ENCODE assay signal across 13 mouse cellular contexts in genomic region chrX:142310431-142310830, GRCm38 (mm10). TPM values are rescaled to one million over a fixed set of nuclear protein-coding genes. Genes with fewer than 3 reads are reported as not detected.
DNase-seq lines count a peak whose midpoint lies in the region; ATAC-seq and TF ChIP-seq lines count a peak whose summit lies in the region.
"Had no signal": no experiment of that assay in that cellular context is flagged by ENCODE, and none has a peak within 500 bp of the region (broad histone marks: within the 10 kb centered on the region; RNA-seq: fewer than 3 reads in every experiment).

No protein-coding gene starts in this region.

- TF ChIP-seq CTCF in liver, adult 2 months (IDR thresholded peaks at IDR 0.05; ENCODE audit: low read depth, low read length), result no peak
- TF ChIP-seq CTCF in liver, postnatal 0 days (IDR thresholded peaks at IDR 0.05; ENCODE audit: low read depth), result no peak

- no peak overlapping the region for H3K27ac ChIP-seq in liver, adult 2 months (replicated peaks; ENCODE audit: insufficient read depth, low read depth, low read length)
- H3K27ac ChIP-seq in liver, postnatal 0 days (ENCODE audit: low read depth), result no peak overlapping the region
- H3K27ac ChIP-seq: gastrocnemius, adult 2 months; liver, embryonic 13.5 days had no signal

- no peak for TF ChIP-seq EP300 in liver, postnatal 0 days (IDR thresholded peaks at IDR 0.05; ENCODE audit: low read depth)

- H3K27me3 ChIP-seq in liver, adult 2 months (ENCODE audit: control insufficient read depth, insufficient read depth, low read length), result peaks cover 3% of the 10 kb centered on the region; the same call in 1 of the 2 replicates
- H3K27me3 ChIP-seq in liver, postnatal 0 days (ENCODE audit: insufficient read depth, low read length), result peaks cover 10% of the 10 kb centered on the region

- ATAC-seq in liver, postnatal 0 days, result no peak
- ATAC-seq: activated CD4-positive, CD25-positive, alpha-beta regulatory T cell, adult 4 months had no signal

- H3K79me2 ChIP-seq in liver, adult 2 months (ENCODE audit: control insufficient read depth, insufficient read depth, low read length), result no peaks in the 10 kb centered on the region

- TF ChIP-seq POLR2A in liver, adult 2 months (IDR thresholded peaks at IDR 0.05; ENCODE audit: extremely low read depth, insufficient read depth, low read length), result no peak

- H3K4me3 ChIP-seq in liver, adult 2 months (ENCODE audit: insufficient read depth, low read depth, low read length), result no peak overlapping the region
- H3K4me3 ChIP-seq in liver, postnatal 0 days (ENCODE audit: low read depth, low read length), result no peak overlapping the region
- H3K4me3 ChIP-seq: erythroblast, embryonic 14.5 days; gastrocnemius, adult 2 months; liver, embryonic 13.5 days had no signal

- no peaks in the 10 kb centered on the region for H3K36me3 ChIP-seq in liver, adult 2 months (ENCODE audit: control insufficient read depth, insufficient read depth, low read length)
- no peaks in the 10 kb centered on the region for H3K36me3 ChIP-seq in liver, postnatal 0 days (replicated peaks; ENCODE audit: insufficient read depth, low read length)
- H3K36me3 ChIP-seq: liver, embryonic 13.5 days had no signal

- peak; percentile 14 for DNase-seq in embryo, embryonic 11 days
- no peak for DNase-seq in embryo, embryonic 10.5 days (ENCODE audit: low spot score)
- DNase-seq in liver, adult 2 months (ENCODE audit: extremely low read depth, low read depth, low spot score), result peak; percentile 67
- no peak for DNase-seq in liver, postnatal 0 days
- peak; percentile 31 to 67 for DNase-seq in cerebellum, postnatal 14 days
- peak; percentile 45 for DNase-seq in mesoderm, embryonic 11.5 days (ENCODE audit: low read depth, low spot score)
- no peak for DNase-seq in spleen, adult 18-20 months
- no peak for DNase-seq in adrenal gland, postnatal 14 days
- DNase-seq: gastrocnemius, adult 2 months; liver, embryonic 13.5 days had no signal

- no peak overlapping the region for H3K4me2 ChIP-seq in liver, postnatal 0 days (ENCODE audit: low read depth, low read length)
- H3K4me2 ChIP-seq: liver, embryonic 13.5 days had no signal

- WGBS in liver, adult 2 months, result 19% methylated on average over 5 of the region's 5 CpGs
- 53% methylated on average over 5 of the region's 5 CpGs for WGBS in liver, postnatal 0 days (ENCODE audit: insufficient replicate concordance)

- no peak overlapping the region for H3K9ac ChIP-seq in liver, adult 2 months (ENCODE audit: low read depth, low read length)
- no peak overlapping the region for H3K9ac ChIP-seq in liver, postnatal 0 days (replicated peaks)
- H3K9ac ChIP-seq: liver, embryonic 13.5 days had no signal

- H3K4me1 ChIP-seq in liver, adult 2 months (ENCODE audit: control insufficient read depth, insufficient read depth, low read length), result no peaks in the 10 kb centered on the region; the same call in 1 of the 2 replicates
- H3K4me1 ChIP-seq in liver, postnatal 0 days (ENCODE audit: insufficient read depth), result no peaks in the 10 kb centered on the region
- H3K4me1 ChIP-seq: liver, embryonic 13.5 days had no signal

- no peaks in the 10 kb centered on the region for H3K9me3 ChIP-seq in liver, postnatal 0 days (ENCODE audit: low read length)
- H3K9me3 ChIP-seq: liver, embryonic 13.5 days had no signal

RNA-seq across cellular contexts. Expression of gene Kcne1l, which starts 4.3 kb away (rescaled TPM):
- total RNA-seq in liver, adult 2 months (2014; rRNA removed), result not detected in 2 replicates
- 0.11 TPM in 1 of 2 replicates, not detected in the other for polyA plus RNA-seq in liver, adult 2 months (2012; rRNA removed)
- polyA plus RNA-seq in liver, postnatal 0 days (2015; fragmentation: Nextera tagmentation; extraction: Ambion mirVana), result 0.45 and 0.49 TPM in 2 replicates
- total RNA-seq in adrenal gland, postnatal 14 days (2021), result 0.22 and 1.0 TPM in 2 replicates
- total RNA-seq: megakaryocyte progenitor cell, adult 5-6 weeks had no signal
- polyA plus RNA-seq: activated CD4-positive, CD25-positive, alpha-beta regulatory T cell, adult 4 months; erythroblast, embryonic 14.5 days had no signal

Comparison
In these comparisons a context has a peak if more than half of its experiments do, and no peak if none do; other contexts are left out.
1. DNase-seq: peak in embryo, embryonic 11 days (single experiment), liver, adult 2 months (single experiment), cerebellum, postnatal 14 days (2 of 2) and mesoderm, embryonic 11.5 days (single experiment); none in embryo, embryonic 10.5 days (single experiment), liver, postnatal 0 days (single experiment), spleen, adult 18-20 months (0 of 2) and adrenal gland, postnatal 14 days (single experiment).